Comparison of ENCODE assay signal across 8 mouse cellular contexts in genomic region chr11:35838345-35839338, GRCm38 (mm10). TPM values are rescaled to one million over a fixed set of nuclear protein-coding genes. Genes with fewer than 3 reads are reported as not detected.
DNase-seq lines count a peak whose midpoint lies in the region; ATAC-seq and TF ChIP-seq lines count a peak whose summit lies in the region.

No protein-coding gene starts in this region.

- H3K36me3 ChIP-seq in ES-E14 (ENCODE audit: control insufficient read depth, insufficient read depth, low read length, poor library complexity, severe bottlenecking), result peaks cover 16% of the 10 kb centered on the region; the same call in 1 of the 2 replicates
- peaks cover 5% of the 10 kb centered on the region; the same call in 1 of the 2 replicates for H3K36me3 ChIP-seq in forebrain, embryonic 16.5 days (ENCODE audit: control insufficient read depth, insufficient read depth)
- H3K36me3 ChIP-seq in neural tube, embryonic 15.5 days, result peaks cover 3% of the 10 kb centered on the region

- TF ChIP-seq CTCF in layer of hippocampus, adult 2 months (conservative IDR thresholded peaks at IDR 0.05), result no peak
- no peak for TF ChIP-seq CTCF in lung, adult 2 months (IDR thresholded peaks at IDR 0.05; ENCODE audit: insufficient read depth, low read length)

- peak overlapping the region; percentile 61 for H3K9ac ChIP-seq in ES-E14 (ENCODE audit: insufficient read depth, low read depth, low read length, poor library complexity, severe bottlenecking)
- peak overlapping the region; percentile 24; the same call in 1 of the 2 replicates for H3K9ac ChIP-seq in forebrain, embryonic 16.5 days (replicated peaks; ENCODE audit: low read depth, low read length)
- H3K9ac ChIP-seq in neural tube, embryonic 15.5 days (replicated peaks), result peak overlapping the region; percentile 44; the same call in 1 of the 2 replicates

- peak overlapping the region; percentile 50 for H3K4me2 ChIP-seq in forebrain, embryonic 16.5 days (ENCODE audit: low read length)
- peak overlapping the region; percentile 62 for H3K4me2 ChIP-seq in neural tube, embryonic 15.5 days

- peaks cover 0 to 7% of the 10 kb centered on the region in 2 experiments; a peak in 3 of 4 replicates for H3K4me1 ChIP-seq in ES-E14 (ENCODE audit: control insufficient read depth in 2 of 2, insufficient read depth in 2 of 2, low read length in 2 of 2, poor library complexity in 1 of 2)
- peaks cover 3% of the 10 kb centered on the region for H3K4me1 ChIP-seq in forebrain, embryonic 16.5 days (replicated peaks; ENCODE audit: control insufficient read depth, insufficient read depth, low read length)
- H3K4me1 ChIP-seq in lung, adult 2 months (ENCODE audit: control insufficient read depth, insufficient read depth, low read length), result 0 out of 2 replicates have a peak, but pooled peaks cover 2% of the 10 kb centered on the region
- H3K4me1 ChIP-seq in neural tube, embryonic 15.5 days, result peaks cover 9% of the 10 kb centered on the region

- peak; percentile 62 for DNase-seq in ES-E14 (ENCODE audit: low read depth, low spot score)
- DNase-seq in cerebellum, adult 18-20 months, result peak; percentile 78 to 88
- peak; percentile 93 for DNase-seq in heart, postnatal 4 days
- DNase-seq in layer of hippocampus, adult 2 months (ENCODE audit: low spot score in 2 of 2), result peak; percentile 64 to 65
- peak; percentile 75 for DNase-seq in lung, adult 2 months
- peak; percentile 96 for DNase-seq in testis, postnatal 10 days (ENCODE audit: low spot score)

- in situ Hi-C loops in ES-E14 (cut with MboI; ENCODE audit: low sequenced_read_pairs in 2 of 2, unreplicated experiment in 2 of 2), result no loop called here

- no peak overlapping the region for H3K27ac ChIP-seq in ES-E14 (ENCODE audit: insufficient read depth, low read depth, low read length, poor library complexity, severe bottlenecking)
- no peak overlapping the region for H3K27ac ChIP-seq in forebrain, embryonic 16.5 days (ENCODE audit: low read length)
- peak overlapping the region; percentile 40; the same call in 1 of the 2 replicates for H3K27ac ChIP-seq in layer of hippocampus, adult 2 months
- H3K27ac ChIP-seq in neural tube, embryonic 15.5 days (replicated peaks), result 0 out of 2 replicates have a peak overlapping the region, but pooled peaks have one; percentile 49

- ATAC-seq in forebrain, embryonic 16.5 days, result peak; percentile 59
- ATAC-seq in neural tube, embryonic 15.5 days (ENCODE audit: low FRiP score), result peak; percentile 82

- no peaks in the 10 kb centered on the region for H3K9me3 ChIP-seq in ES-E14 (ENCODE audit: control insufficient read depth, insufficient read depth, low read depth, low read length)
- no peaks in the 10 kb centered on the region for H3K9me3 ChIP-seq in forebrain, embryonic 16.5 days (ENCODE audit: control insufficient read depth, low read length)
- H3K9me3 ChIP-seq in neural tube, embryonic 15.5 days (replicated peaks), result no peaks in the 10 kb centered on the region

- H3K4me3 ChIP-seq in ES-E14 (ENCODE audit: insufficient read depth in 1 of 2, low read depth in 1 of 2, low read length in 2 of 2, poor library complexity in 1 of 2, severe bottlenecking in 1 of 2), result peak overlapping the region; percentile 17 to 22; a peak in 3 of 4 replicates
- peak overlapping the region; percentile 29 for H3K4me3 ChIP-seq in forebrain, embryonic 16.5 days (replicated peaks; ENCODE audit: low read length)
- H3K4me3 ChIP-seq in layer of hippocampus, adult 2 months, result peak overlapping the region; percentile 30
- peak overlapping the region; percentile 65 for H3K4me3 ChIP-seq in lung, adult 2 months (replicated peaks; ENCODE audit: extremely low read depth, low read depth, low read length)
- H3K4me3 ChIP-seq in neural tube, embryonic 15.5 days (replicated peaks), result peak overlapping the region; percentile 38

- H3K27me3 ChIP-seq in forebrain, embryonic 16.5 days (replicated peaks; ENCODE audit: control insufficient read depth, insufficient read depth, low read length), result no peaks in the 10 kb centered on the region
- H3K27me3 ChIP-seq in neural tube, embryonic 15.5 days (replicated peaks), result no peaks in the 10 kb centered on the region

- TF ChIP-seq POLR2A in lung, adult 2 months (IDR thresholded peaks at IDR 0.05; ENCODE audit: borderline replicate concordance, extremely low read depth, low read depth, low read length), result peak; percentile 26; the same call in 1 of the 2 replicates

- WGBS in forebrain, embryonic 16.5 days, result 32% methylated on average over 28 of the region's 28 CpGs
- WGBS in lung, adult 2 months, result 16% methylated on average over 28 of the region's 28 CpGs
- WGBS in neural tube, embryonic 15.5 days, result 10% methylated on average over 28 of the region's 28 CpGs

TF ChIP-seq in ES-E14, 5 proteins besides CTCF, POLR2A, EP300 and RAD21:
- TF ChIP-seq CHD2 (IDR thresholded peaks at IDR 0.05; ENCODE audit: low read depth, low read length) (no peak), ZNF384 (IDR thresholded peaks at IDR 0.05; ENCODE audit: low read depth, low read length) (no peak), HCFC1 (IDR thresholded peaks at IDR 0.05; ENCODE audit: borderline replicate concordance, insufficient read depth, low read length) (no peak), ZC3H11A (IDR thresholded peaks at IDR 0.05; ENCODE audit: borderline replicate concordance, low read depth, low read length) (no peak), MAFK (IDR thresholded peaks at IDR 0.05; ENCODE audit: insufficient read depth, low read depth, low read length) (no peak)

RNA-seq across cellular contexts. Expression of gene Rars, which starts 4.3 kb away (rescaled TPM):
- total RNA-seq in ES-E14 (2012; rRNA removed), result 105 and 156 TPM in 2 replicates
- polyA plus RNA-seq in forebrain, embryonic 16.5 days (2015; fragmentation: Nextera tagmentation; extraction: Ambion mirVana), result 73.1 and 76.2 TPM in 2 replicates
- total RNA-seq in heart, postnatal 4 days (2021), result 10 to 100 TPM; 47.9 to 53.4 TPM
- 10 to 100 TPM; 45.6 to 53.6 TPM for total RNA-seq in layer of hippocampus, adult 2 months (2021)
- 6.2 and 12.3 TPM in 2 replicates for polyA plus RNA-seq in lung, adult 2 months (2012; rRNA removed)
- polyA plus RNA-seq in neural tube, embryonic 15.5 days (2015; fragmentation: Nextera tagmentation; extraction: Ambion mirVana), result 66.2 and 77.0 TPM in 2 replicates

RNA-seq across cellular contexts. Expression of gene Fbll1, which starts 40.0 kb away (rescaled TPM):
- total RNA-seq in ES-E14 (2012; rRNA removed), result 0.22 and 0.26 TPM in 2 replicates
- polyA plus RNA-seq in forebrain, embryonic 16.5 days (2015; fragmentation: Nextera tagmentation; extraction: Ambion mirVana), result 13.1 and 15.6 TPM in 2 replicates
- not detected for total RNA-seq in heart, postnatal 4 days (2021)
- 10 to 100 TPM; 42.9 to 48.9 TPM for total RNA-seq in layer of hippocampus, adult 2 months (2021)
- polyA plus RNA-seq in lung, adult 2 months (2012; rRNA removed), result not detected in 2 replicates
- polyA plus RNA-seq in neural tube, embryonic 15.5 days (2015; fragmentation: Nextera tagmentation; extraction: Ambion mirVana), result 23.8 and 31.4 TPM in 2 replicates

Comparison
In these comparisons a context has a peak if more than half of its experiments do, and no peak if none do; other contexts are left out.
1. H3K27ac ChIP-seq: peak in layer of hippocampus, adult 2 months (single experiment) and neural tube, embryonic 15.5 days (single experiment); none in ES-E14 (single experiment) and forebrain, embryonic 16.5 days (single experiment).
2. RNA of gene Fbll1, which starts 40.0 kb away (total RNA-seq): 42.9 to 48.9 TPM in layer of hippocampus, adult 2 months; 0.22 to 0.26 TPM in ES-E14 and not detected in heart, postnatal 4 days; every median in the first group is over 10 times any median in the second.
3. Peak in every context shown above with its lines, with median percentiles within 50 percentile points of each other: DNase-seq, H3K4me3 ChIP-seq and H3K9ac ChIP-seq.